8 mouse cellular contexts compared by ENCODE assay signal in genomic region chr11:107469031-107469522, GRCm38 (mm10). TPM values are rescaled to one million over a fixed set of nuclear protein-coding genes. Genes with fewer than 3 reads are reported as not detected.
DNase-seq lines count a peak whose midpoint lies in the region; ATAC-seq lines count a peak whose summit lies in the region.

No protein-coding gene starts in this region.

- peak; percentile 87 for DNase-seq in NIH3T3 (ENCODE audit: low read depth)
- peak; percentile 83 to 89 for DNase-seq in cerebellum, postnatal 25 days
- peak; percentile 54 to 73 for DNase-seq in frontal cortex, postnatal 25 days (ENCODE audit: low spot score in 2 of 2)
- peak; percentile 62 to 74 for DNase-seq in left cerebral cortex, adult 18-20 months (ENCODE audit: low spot score in 2 of 2)
- DNase-seq in lung, postnatal 4 days = peak; percentile 85 to 89
- DNase-seq in retina, postnatal 1 day = peak; percentile 89
- peak; percentile 87 for DNase-seq in thymus, postnatal 4 days

- H3K4me2 ChIP-seq in hindbrain, embryonic 15.5 days = peak overlapping the region; percentile 83

- peak; percentile 93 for ATAC-seq in hindbrain, embryonic 15.5 days (ENCODE audit: low FRiP score, low read depth)

- no peaks in the 10 kb centered on the region for H3K36me3 ChIP-seq in hindbrain, embryonic 15.5 days

- H3K9me3 ChIP-seq in hindbrain, embryonic 15.5 days = no peaks in the 10 kb centered on the region

- under 1% methylated on average over 37 of the region's 38 CpGs for WGBS in hindbrain, embryonic 15.5 days

- peak overlapping the region; percentile 90 for H3K9ac ChIP-seq in hindbrain, embryonic 15.5 days

- peak overlapping the region; percentile 97 for H3K4me3 ChIP-seq in hindbrain, embryonic 15.5 days

- H3K4me1 ChIP-seq in hindbrain, embryonic 15.5 days (replicated peaks) = peaks cover 32% of the 10 kb centered on the region

- peak overlapping the region; percentile 93 for H3K27ac ChIP-seq in hindbrain, embryonic 15.5 days (replicated peaks)

- no peaks in the 10 kb centered on the region for H3K27me3 ChIP-seq in hindbrain, embryonic 15.5 days

RNA-seq across cellular contexts. Expression of gene Pitpnc1, which starts 1.4 kb away (rescaled TPM):
- 38.3 and 39.2 TPM in 2 replicates for polyA plus RNA-seq in hindbrain, embryonic 15.5 days (2015; fragmentation: Nextera tagmentation; extraction: Ambion mirVana)
- 10 to 100 TPM; 48.5 to 51.7 TPM for total RNA-seq in left cerebral cortex, adult 18-20 months (2021)

RNA-seq across cellular contexts. Expression of gene Psmd12, which starts 10.2 kb away (rescaled TPM):
- 149 and 153 TPM in 2 replicates for polyA plus RNA-seq in hindbrain, embryonic 15.5 days (2015; fragmentation: Nextera tagmentation; extraction: Ambion mirVana)
- total RNA-seq in left cerebral cortex, adult 18-20 months (2021) = 10 to 100 TPM; 74.1 to 75.1 TPM

Comparison
In these comparisons a context has a peak if more than half of its experiments do, and no peak if none do; other contexts are left out.
1. Peak in every context shown above with its lines: DNase-seq, ATAC-seq, H3K4me3 ChIP-seq and H3K27ac ChIP-seq.